Mouse (Mus musculus): ENCODE measurements around the gene Eya2. TPM values are rescaled to one million over a fixed set of nuclear protein-coding genes. Genes with fewer than 3 reads are reported as not detected.

Gene Eya2
- polyA plus RNA-seq, 1 experiment from 2014 or later: 7.8 TPM

GRCm38 (mm10) chr2:165786467-165786866 lies 191.6 kb downstream of the Eya2 start:
- H3K4me2 ChIP-seq (ENCODE audit: low read depth, low read length): no peak overlapping the region
- H3K9ac ChIP-seq (ENCODE audit: low read length): no peak overlapping the region
- H3K36me3 ChIP-seq (ENCODE audit: control insufficient read depth, insufficient read depth, low read length): peaks cover 28% of the 10 kb centered on the region
- no peaks in the 10 kb centered on the region for H3K27me3 ChIP-seq (ENCODE audit: control insufficient read depth, insufficient read depth, low read length)
- no peak overlapping the region; the same call in 1 of the 2 replicates for H3K27ac ChIP-seq (ENCODE audit: low read length)
- H3K4me1 ChIP-seq (ENCODE audit: control insufficient read depth, insufficient read depth, low read length): peaks cover 4% of the 10 kb centered on the region; the same call in 1 of the 2 replicates
- no peak for ATAC-seq (ENCODE audit: insufficient read depth, low FRiP score)
- H3K9me3 ChIP-seq (replicated peaks; ENCODE audit: control insufficient read depth, low read length): no peaks in the 10 kb centered on the region
- H3K4me3 ChIP-seq (replicated peaks; ENCODE audit: low read length): no peak overlapping the region
- WGBS: 74% methylated on average over 1 of the region's 1 CpGs

- H3K36me3 ChIP-seq (ENCODE audit: control insufficient read depth, insufficient read depth, low read length): peaks cover 37% of the 10 kb centered on the region
- no peak overlapping the region for H3K4me2 ChIP-seq (ENCODE audit: low read depth, low read length)
- no peak overlapping the region for H3K4me3 ChIP-seq (replicated peaks; ENCODE audit: low read length)
- H3K9ac ChIP-seq (ENCODE audit: low read length): no peak overlapping the region
- no peaks in the 10 kb centered on the region for H3K27me3 ChIP-seq (ENCODE audit: control insufficient read depth, insufficient read depth, low read length)
- WGBS: 51% methylated on average over 11 of the region's 11 CpGs
- no peak overlapping the region for H3K27ac ChIP-seq (ENCODE audit: low read length)
- peaks cover 4% of the 10 kb centered on the region; the same call in 1 of the 2 replicates for H3K4me1 ChIP-seq (ENCODE audit: control insufficient read depth, insufficient read depth, low read length)
- no peak; the same call in 1 of the 2 replicates for ATAC-seq (ENCODE audit: insufficient read depth, low FRiP score)
- H3K9me3 ChIP-seq (replicated peaks; ENCODE audit: control insufficient read depth, low read length): no peaks in the 10 kb centered on the region
Measured at GRCm38 (mm10) chr2:165788005-165788404, 193.2 kb downstream of the Eya2 start.

- peaks cover 4% of the 10 kb centered on the region; the same call in 1 of the 2 replicates for H3K4me1 ChIP-seq (ENCODE audit: control insufficient read depth, insufficient read depth, low read length)
- no peak overlapping the region for H3K4me3 ChIP-seq (replicated peaks; ENCODE audit: low read length)
- no peaks in the 10 kb centered on the region for H3K9me3 ChIP-seq (replicated peaks; ENCODE audit: control insufficient read depth, low read length)
- no peaks in the 10 kb centered on the region for H3K27me3 ChIP-seq (ENCODE audit: control insufficient read depth, insufficient read depth, low read length)
- no peak for ATAC-seq (ENCODE audit: insufficient read depth, low FRiP score)
- 91% methylated on average over 9 of the region's 9 CpGs for WGBS
- no peak overlapping the region for H3K4me2 ChIP-seq (ENCODE audit: low read depth, low read length)
- H3K9ac ChIP-seq (ENCODE audit: low read length): no peak overlapping the region
- peaks cover 36% of the 10 kb centered on the region for H3K36me3 ChIP-seq (ENCODE audit: control insufficient read depth, insufficient read depth, low read length)
- H3K27ac ChIP-seq (ENCODE audit: low read length): no peak overlapping the region
Measured at GRCm38 (mm10) chr2:165788796-165789195, 194.0 kb downstream of the Eya2 start.

GRCm38 (mm10) chr2:165789667-165790066 lies 194.8 kb downstream of the Eya2 start:
- no peaks in the 10 kb centered on the region for H3K9me3 ChIP-seq (replicated peaks; ENCODE audit: control insufficient read depth, low read length)
- no peak for ATAC-seq (ENCODE audit: insufficient read depth, low FRiP score)
- H3K4me3 ChIP-seq (replicated peaks; ENCODE audit: low read length): no peak overlapping the region
- H3K36me3 ChIP-seq (ENCODE audit: control insufficient read depth, insufficient read depth, low read length): peaks cover 39% of the 10 kb centered on the region; the same call in 1 of the 2 replicates
- no peak overlapping the region for H3K27ac ChIP-seq (ENCODE audit: low read length)
- H3K4me1 ChIP-seq (ENCODE audit: control insufficient read depth, insufficient read depth, low read length): peaks cover 4% of the 10 kb centered on the region; the same call in 1 of the 2 replicates
- H3K9ac ChIP-seq (ENCODE audit: low read length): no peak overlapping the region
- WGBS: 88% methylated on average over 3 of the region's 3 CpGs
- no peaks in the 10 kb centered on the region for H3K27me3 ChIP-seq (ENCODE audit: control insufficient read depth, insufficient read depth, low read length)
- no peak overlapping the region for H3K4me2 ChIP-seq (ENCODE audit: low read depth, low read length)

- Histone ChIP-seq H3K27ac (ENCODE audit: low read length) (no peak overlapping the region), H3K4me3 (replicated peaks; ENCODE audit: low read length) (no peak overlapping the region), H3K4me1 (ENCODE audit: control insufficient read depth, insufficient read depth, low read length) (peaks cover 4% of the 10 kb centered on the region; the same call in 1 of the 2 replicates), H3K4me2 (ENCODE audit: low read depth, low read length) (no peak overlapping the region), H3K36me3 (ENCODE audit: control insufficient read depth, insufficient read depth, low read length) (peaks cover 45% of the 10 kb centered on the region), H3K9ac (ENCODE audit: low read length) (no peak overlapping the region), H3K27me3 (ENCODE audit: control insufficient read depth, insufficient read depth, low read length) (no peaks in the 10 kb centered on the region), H3K9me3 (replicated peaks; ENCODE audit: control insufficient read depth, low read length) (no peaks in the 10 kb centered on the region)
- WGBS: 51% methylated on average over 7 of the region's 7 CpGs
- ATAC-seq (ENCODE audit: insufficient read depth, low FRiP score): no peak
Measured at GRCm38 (mm10) chr2:165791026-165791425, 196.2 kb downstream of the Eya2 start.

GRCm38 (mm10) chr2:165791657-165792056 lies 196.8 kb downstream of the Eya2 start:
- Histone ChIP-seq H3K27ac (ENCODE audit: low read length) (no peak overlapping the region), H3K9me3 (replicated peaks; ENCODE audit: control insufficient read depth, low read length) (no peaks in the 10 kb centered on the region), H3K4me3 (replicated peaks; ENCODE audit: low read length) (no peak overlapping the region), H3K9ac (ENCODE audit: low read length) (no peak overlapping the region), H3K36me3 (ENCODE audit: control insufficient read depth, insufficient read depth, low read length) (peaks cover 42% of the 10 kb centered on the region), H3K4me1 (ENCODE audit: control insufficient read depth, insufficient read depth, low read length) (peaks cover 4% of the 10 kb centered on the region; the same call in 1 of the 2 replicates), H3K4me2 (ENCODE audit: low read depth, low read length) (no peak overlapping the region), H3K27me3 (ENCODE audit: control insufficient read depth, insufficient read depth, low read length) (no peaks in the 10 kb centered on the region)
- WGBS: 52% methylated on average over 9 of the region's 9 CpGs
- ATAC-seq (ENCODE audit: insufficient read depth, low FRiP score): no peak; the same call in 1 of the 2 replicates

GRCm38 (mm10) chr2:165792431-165793282 lies 197.8 kb downstream of the Eya2 start:
- no peak overlapping the region for H3K4me2 ChIP-seq (ENCODE audit: low read depth, low read length)
- H3K27me3 ChIP-seq (ENCODE audit: control insufficient read depth, insufficient read depth, low read length): no peaks in the 10 kb centered on the region
- no peaks in the 10 kb centered on the region for H3K9me3 ChIP-seq (replicated peaks; ENCODE audit: control insufficient read depth, low read length)
- H3K4me3 ChIP-seq (replicated peaks; ENCODE audit: low read length): no peak overlapping the region
- peaks cover 4% of the 10 kb centered on the region; the same call in 1 of the 2 replicates for H3K4me1 ChIP-seq (ENCODE audit: control insufficient read depth, insufficient read depth, low read length)
- H3K27ac ChIP-seq (ENCODE audit: low read length): no peak overlapping the region
- H3K36me3 ChIP-seq (ENCODE audit: control insufficient read depth, insufficient read depth, low read length): peaks cover 46% of the 10 kb centered on the region
- H3K9ac ChIP-seq (ENCODE audit: low read length): no peak overlapping the region
- ATAC-seq (ENCODE audit: insufficient read depth, low FRiP score): no peak
- WGBS: 87% methylated on average over 25 of the region's 25 CpGs

GRCm38 (mm10) chr2:165793283-165793638 lies 198.4 kb downstream of the Eya2 start:
- Histone ChIP-seq H3K27me3 (ENCODE audit: control insufficient read depth, insufficient read depth, low read length) (no peaks in the 10 kb centered on the region), H3K9me3 (replicated peaks; ENCODE audit: control insufficient read depth, low read length) (no peaks in the 10 kb centered on the region), H3K27ac (ENCODE audit: low read length) (no peak overlapping the region), H3K4me3 (replicated peaks; ENCODE audit: low read length) (no peak overlapping the region), H3K4me1 (ENCODE audit: control insufficient read depth, insufficient read depth, low read length) (no peaks in the 10 kb centered on the region), H3K9ac (ENCODE audit: low read length) (no peak overlapping the region), H3K4me2 (ENCODE audit: low read depth, low read length) (no peak overlapping the region), H3K36me3 (ENCODE audit: control insufficient read depth, insufficient read depth, low read length) (peaks cover 46% of the 10 kb centered on the region)
- no peak for ATAC-seq (ENCODE audit: insufficient read depth, low FRiP score)
- 75% methylated on average over 3 of the region's 3 CpGs for WGBS

GRCm38 (mm10) chr2:165797876-165798275 lies 203.0 kb downstream of the Eya2 start:
- no peak overlapping the region for H3K27ac ChIP-seq (ENCODE audit: low read length)
- no peak for ATAC-seq (ENCODE audit: insufficient read depth, low FRiP score)
- no peak overlapping the region for H3K9ac ChIP-seq (ENCODE audit: low read length)
- peaks cover 32% of the 10 kb centered on the region for H3K36me3 ChIP-seq (ENCODE audit: control insufficient read depth, insufficient read depth, low read length)
- H3K4me2 ChIP-seq (ENCODE audit: low read depth, low read length): no peak overlapping the region
- H3K9me3 ChIP-seq (replicated peaks; ENCODE audit: control insufficient read depth, low read length): no peaks in the 10 kb centered on the region
- no peak overlapping the region for H3K4me3 ChIP-seq (replicated peaks; ENCODE audit: low read length)
- H3K27me3 ChIP-seq (ENCODE audit: control insufficient read depth, insufficient read depth, low read length): no peaks in the 10 kb centered on the region
- H3K4me1 ChIP-seq (ENCODE audit: control insufficient read depth, insufficient read depth, low read length): no peaks in the 10 kb centered on the region
- 62% methylated on average over 8 of the region's 8 CpGs for WGBS

Measured in stomach, embryonic 16.5 days (tissue).